Mouse (Mus musculus): ENCODE data around the gene Otof. TPM values are rescaled to one million over a fixed set of nuclear protein-coding genes. Genes with fewer than 3 reads are reported as not detected.

The Otof gene
- polyA plus RNA-seq, 1 experiment from 2014 or later = not detected

GRCm38 (mm10) chr5:30358436-30359099, 103.2 kb downstream of the Otof start:
- no peak overlapping the region for H3K9ac ChIP-seq (replicated peaks)
- H3K27me3 ChIP-seq (ENCODE audit: insufficient read depth, low read length) = no peaks in the 10 kb centered on the region
- no peak for TF ChIP-seq CTCF (IDR thresholded peaks at IDR 0.05; ENCODE audit: low read depth)
- no peak for TF ChIP-seq EP300 (IDR thresholded peaks at IDR 0.05; ENCODE audit: low read depth)
- 82% methylated on average over 10 of the region's 10 CpGs for WGBS (ENCODE audit: insufficient replicate concordance)
- no peaks in the 10 kb centered on the region for H3K4me1 ChIP-seq (ENCODE audit: insufficient read depth)
- no peak for DNase-seq
- no peaks in the 10 kb centered on the region for H3K9me3 ChIP-seq (ENCODE audit: low read length)
- no peak overlapping the region for H3K4me2 ChIP-seq (ENCODE audit: low read depth, low read length)
- H3K4me3 ChIP-seq (ENCODE audit: low read depth, low read length) = no peak overlapping the region
- no peak overlapping the region for H3K27ac ChIP-seq (ENCODE audit: low read depth)
- H3K36me3 ChIP-seq (replicated peaks; ENCODE audit: insufficient read depth, low read length) = no peaks in the 10 kb centered on the region
- no peak for ATAC-seq

GRCm38 (mm10) chr5:30356647-30357046, 105.1 kb downstream of the Otof start:
- no peaks in the 10 kb centered on the region for H3K9me3 ChIP-seq (ENCODE audit: low read length)
- no peak for DNase-seq
- no peak for TF ChIP-seq EP300 (IDR thresholded peaks at IDR 0.05; ENCODE audit: low read depth)
- no peak for TF ChIP-seq CTCF (IDR thresholded peaks at IDR 0.05; ENCODE audit: low read depth)
- ATAC-seq = no peak
- no peak overlapping the region for H3K4me3 ChIP-seq (ENCODE audit: low read depth, low read length)
- no peak overlapping the region for H3K9ac ChIP-seq (replicated peaks)
- H3K4me2 ChIP-seq (ENCODE audit: low read depth, low read length) = no peak overlapping the region
- H3K27ac ChIP-seq (ENCODE audit: low read depth) = no peak overlapping the region
- WGBS (ENCODE audit: insufficient replicate concordance) = 55% methylated on average over 7 of the region's 7 CpGs
- H3K36me3 ChIP-seq (replicated peaks; ENCODE audit: insufficient read depth, low read length) = no peaks in the 10 kb centered on the region
- H3K4me1 ChIP-seq (ENCODE audit: insufficient read depth) = no peaks in the 10 kb centered on the region
- no peaks in the 10 kb centered on the region for H3K27me3 ChIP-seq (ENCODE audit: insufficient read depth, low read length)

- H3K36me3 ChIP-seq (replicated peaks; ENCODE audit: insufficient read depth, low read length) = no peaks in the 10 kb centered on the region
- H3K4me1 ChIP-seq (ENCODE audit: insufficient read depth) = no peaks in the 10 kb centered on the region
- DNase-seq (no peak), ATAC-seq (no peak)
- no peak for TF ChIP-seq CTCF (IDR thresholded peaks at IDR 0.05; ENCODE audit: low read depth)
- no peak for TF ChIP-seq EP300 (IDR thresholded peaks at IDR 0.05; ENCODE audit: low read depth)
- H3K4me3 ChIP-seq (ENCODE audit: low read depth, low read length) = no peak overlapping the region
- no peak overlapping the region for H3K27ac ChIP-seq (ENCODE audit: low read depth)
- H3K4me2 ChIP-seq (ENCODE audit: low read depth, low read length) = no peak overlapping the region
- H3K27me3 ChIP-seq (ENCODE audit: insufficient read depth, low read length) = no peaks in the 10 kb centered on the region
- H3K9ac ChIP-seq (replicated peaks) = no peak overlapping the region
- H3K9me3 ChIP-seq (ENCODE audit: low read length) = no peaks in the 10 kb centered on the region
- WGBS (ENCODE audit: insufficient replicate concordance) = 71% methylated on average over 14 of the region's 14 CpGs
These were observed 106.1 kb downstream of the Otof start for GRCm38 (mm10) chr5:30355559-30356159.

- no peaks in the 10 kb centered on the region for H3K4me1 ChIP-seq (ENCODE audit: insufficient read depth)
- no peak for ATAC-seq
- no peak overlapping the region for H3K9ac ChIP-seq (replicated peaks)
- no peak for DNase-seq
- no peaks in the 10 kb centered on the region for H3K9me3 ChIP-seq (ENCODE audit: low read length)
- H3K27ac ChIP-seq (ENCODE audit: low read depth) = no peak overlapping the region
- no peak overlapping the region for H3K4me2 ChIP-seq (ENCODE audit: low read depth, low read length)
- TF ChIP-seq EP300 (IDR thresholded peaks at IDR 0.05; ENCODE audit: low read depth) (no peak), CTCF (IDR thresholded peaks at IDR 0.05; ENCODE audit: low read depth) (no peak)
- H3K27me3 ChIP-seq (ENCODE audit: insufficient read depth, low read length) = no peaks in the 10 kb centered on the region
- H3K4me3 ChIP-seq (ENCODE audit: low read depth, low read length) = no peak overlapping the region
- H3K36me3 ChIP-seq (replicated peaks; ENCODE audit: insufficient read depth, low read length) = no peaks in the 10 kb centered on the region
- 65% methylated on average over 7 of the region's 7 CpGs for WGBS (ENCODE audit: insufficient replicate concordance)
These were observed 106.6 kb downstream of the Otof start for GRCm38 (mm10) chr5:30355114-30355513.

- Histone ChIP-seq H3K27ac (ENCODE audit: low read depth) (no peak overlapping the region), H3K4me2 (ENCODE audit: low read depth, low read length) (no peak overlapping the region), H3K9ac (replicated peaks) (no peak overlapping the region), H3K9me3 (ENCODE audit: low read length) (no peaks in the 10 kb centered on the region), H3K36me3 (replicated peaks; ENCODE audit: insufficient read depth, low read length) (no peaks in the 10 kb centered on the region), H3K4me3 (ENCODE audit: low read depth, low read length) (no peak overlapping the region), H3K4me1 (ENCODE audit: insufficient read depth) (no peaks in the 10 kb centered on the region), H3K27me3 (ENCODE audit: insufficient read depth, low read length) (no peaks in the 10 kb centered on the region)
- TF ChIP-seq CTCF (IDR thresholded peaks at IDR 0.05; ENCODE audit: low read depth) (no peak), EP300 (IDR thresholded peaks at IDR 0.05; ENCODE audit: low read depth) (no peak)
- 66% methylated on average over 3 of the region's 3 CpGs for WGBS (ENCODE audit: insufficient replicate concordance)
- no peak for DNase-seq
- ATAC-seq = no peak
These were observed 108.1 kb downstream of the Otof start for GRCm38 (mm10) chr5:30353605-30354004.

GRCm38 (mm10) chr5:30343886-30344285, 117.8 kb downstream of the Otof start:
- H3K9ac ChIP-seq (replicated peaks) = no peak overlapping the region
- no peak for ATAC-seq
- H3K4me1 ChIP-seq (ENCODE audit: insufficient read depth) = no peaks in the 10 kb centered on the region
- H3K27me3 ChIP-seq (ENCODE audit: insufficient read depth, low read length) = no peaks in the 10 kb centered on the region
- no peaks in the 10 kb centered on the region for H3K9me3 ChIP-seq (ENCODE audit: low read length)
- H3K4me3 ChIP-seq (ENCODE audit: low read depth, low read length) = no peak overlapping the region
- no peaks in the 10 kb centered on the region for H3K36me3 ChIP-seq (replicated peaks; ENCODE audit: insufficient read depth, low read length)
- no peak overlapping the region for H3K27ac ChIP-seq (ENCODE audit: low read depth)
- DNase-seq = no peak
- no peak for TF ChIP-seq EP300 (IDR thresholded peaks at IDR 0.05; ENCODE audit: low read depth)
- TF ChIP-seq CTCF (IDR thresholded peaks at IDR 0.05; ENCODE audit: low read depth) = no peak
- WGBS (ENCODE audit: insufficient replicate concordance) = 40% methylated on average over 5 of the region's 5 CpGs
- no peak overlapping the region for H3K4me2 ChIP-seq (ENCODE audit: low read depth, low read length)

Data from liver, postnatal 0 days (tissue).